Mouse (Mus musculus) left cerebral cortex, adult 11 months (tissue): ENCODE measurements around the gene Tmem199.

Source experiments
- DNase-seq: peaks from one replicate; pipeline ENCODE4 v3.0.0; 2022; ENCODE audit warnings: low spot score

The Tmem199 gene

GRCm38 (mm10) chr11:78524838-78525237, 12.9 kb upstream of the Tmem199 start:
- DNase-seq, result no peak

GRCm38 (mm10) chr11:78523241-78523955, 11.4 kb upstream of the Tmem199 start:
- no peak for DNase-seq

- no peak for DNase-seq
Observed at GRCm38 (mm10) chr11:78522481-78522997, 10.6 kb upstream of the Tmem199 start.

GRCm38 (mm10) chr11:78521880-78522279, 9.9 kb upstream of the Tmem199 start:
- DNase-seq, result no peak

- no peak for DNase-seq
Observed at GRCm38 (mm10) chr11:78518931-78519330, 7.0 kb upstream of the Tmem199 start.

- DNase-seq, result no peak
Observed at GRCm38 (mm10) chr11:78515549-78516325, 3.8 kb upstream of the Tmem199 start.

- DNase-seq, result no peak
Observed at GRCm38 (mm10) chr11:78513106-78513790, 1.3 kb upstream of the Tmem199 start.

GRCm38 (mm10) chr11:78509148-78509547, 2.8 kb downstream of the Tmem199 start:
- no peak for DNase-seq

GRCm38 (mm10) chr11:78505430-78505829, 6.5 kb downstream of the Tmem199 start:
- no peak for DNase-seq

GRCm38 (mm10) chr11:78502909-78503650, 8.9 kb downstream of the Tmem199 start, which contains the start of gene Sebox:
TSS of gene Sebox (plus strand) at chr11:78503447.
- DNase-seq, result no peak

GRCm38 (mm10) chr11:78501529-78501928, 10.4 kb downstream of the Tmem199 start:
- no peak for DNase-seq

- no peak for DNase-seq
Observed at GRCm38 (mm10) chr11:78500623-78501202, 11.3 kb downstream of the Tmem199 start.

GRCm38 (mm10) chr11:78499543-78499942, 12.4 kb downstream of the Tmem199 start:
- DNase-seq, result no peak

- DNase-seq, result no peak
Observed at GRCm38 (mm10) chr11:78499004-78499403, 13.0 kb downstream of the Tmem199 start, which contains the start of gene Vtn. TSS of gene Vtn (plus strand) at chr11:78499091.

- DNase-seq, result peak; percentile 92
Observed at GRCm38 (mm10) chr11:78497544-78498522, 14.1 kb downstream of the Tmem199 start, which contains the start of gene Sarm1. TSS of gene Sarm1 (minus strand) at chr11:78497754.

- DNase-seq, result no peak
Observed at GRCm38 (mm10) chr11:78497071-78497541, 14.9 kb downstream of the Tmem199 start.

- DNase-seq, result no peak
Observed at GRCm38 (mm10) chr11:78495904-78496303, 16.1 kb downstream of the Tmem199 start.

- no peak for DNase-seq
Observed at GRCm38 (mm10) chr11:78490781-78491241, 21.2 kb downstream of the Tmem199 start.

GRCm38 (mm10) chr11:78488168-78488567, 23.8 kb downstream of the Tmem199 start:
- no peak for DNase-seq

GRCm38 (mm10) chr11:78483639-78484038, 28.3 kb downstream of the Tmem199 start:
- no peak for DNase-seq
